Mouse (Mus musculus): ENCODE measurements at regions not wholly inside any gene's neighbourhood (a gene's known extent, or its start where the extent isn't known, plus 50 kb on each side); places are given as distances from the start of the nearest gene placed in this dataset.
A peak's percentile ranks its signal among the peaks of the same experiment; 100 is the strongest.

DNA sequence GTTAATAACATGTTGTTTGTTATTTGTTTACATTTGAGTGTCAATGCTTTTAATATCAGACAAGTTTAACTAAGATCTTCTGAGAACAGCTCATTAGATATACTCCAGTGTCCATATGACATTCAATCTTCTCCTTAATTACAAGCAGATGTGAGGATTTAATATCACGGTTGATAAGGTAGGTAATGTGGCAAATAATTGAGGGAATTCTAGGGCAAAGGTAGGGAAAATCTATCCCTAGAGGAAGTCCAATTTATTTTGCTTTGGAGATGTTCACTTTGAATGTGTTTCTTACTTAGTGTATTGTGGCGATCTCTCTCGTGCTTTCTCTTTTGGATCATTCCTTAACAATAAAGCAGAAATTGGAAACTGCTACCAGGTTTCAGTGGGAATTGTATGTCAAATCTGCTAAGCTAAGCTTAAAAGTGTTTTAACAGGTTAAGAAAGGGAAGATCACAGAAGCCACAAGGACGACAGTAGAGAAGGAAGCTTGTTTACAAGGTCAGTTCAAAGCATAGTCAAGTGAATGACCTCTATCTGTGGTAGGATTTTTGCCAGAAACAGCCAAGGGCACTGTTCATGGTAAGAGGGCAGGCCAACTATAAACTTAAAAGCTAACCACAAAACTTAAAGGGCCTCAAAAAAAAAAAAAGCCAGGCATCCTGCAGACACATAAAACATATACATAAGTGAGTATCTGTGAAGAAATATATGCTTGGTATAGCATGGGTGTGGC is 282.2 kb upstream of the Xrcc4 start:
- no peak for DNase-seq

DNA sequence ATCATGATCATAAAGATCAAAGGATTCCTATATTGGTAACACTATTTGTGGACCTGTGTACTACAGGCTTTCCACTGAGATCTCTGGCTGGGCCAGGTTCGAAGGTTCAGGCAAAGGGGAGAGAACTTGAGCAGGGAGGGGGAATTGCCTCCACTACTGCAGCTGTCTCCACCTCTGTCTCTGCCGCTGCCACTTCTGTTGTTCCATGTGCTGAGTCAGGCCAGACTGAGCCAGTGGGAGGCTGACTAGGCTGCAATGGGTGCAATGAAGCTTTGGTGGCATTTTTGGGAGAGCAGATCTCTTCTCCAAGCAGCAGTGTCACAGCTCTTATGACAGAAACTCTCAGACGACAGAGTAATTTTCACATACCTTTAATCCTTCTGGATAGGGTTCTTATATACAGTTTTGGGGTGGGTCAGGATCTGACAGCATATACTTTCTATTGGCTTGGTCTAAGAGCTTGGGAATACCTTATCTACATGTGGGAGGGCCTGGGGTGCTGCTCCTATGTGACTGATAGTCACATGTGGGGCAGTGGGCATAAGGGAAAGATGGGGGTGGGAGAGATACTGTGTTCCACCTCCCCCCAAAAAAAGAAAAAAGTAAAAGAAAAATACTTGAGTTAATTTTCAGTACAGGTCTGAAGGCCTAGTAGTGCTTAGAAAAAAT is 281.5 kb upstream of the Xrcc4 start:
- no peak for DNase-seq

DNA sequence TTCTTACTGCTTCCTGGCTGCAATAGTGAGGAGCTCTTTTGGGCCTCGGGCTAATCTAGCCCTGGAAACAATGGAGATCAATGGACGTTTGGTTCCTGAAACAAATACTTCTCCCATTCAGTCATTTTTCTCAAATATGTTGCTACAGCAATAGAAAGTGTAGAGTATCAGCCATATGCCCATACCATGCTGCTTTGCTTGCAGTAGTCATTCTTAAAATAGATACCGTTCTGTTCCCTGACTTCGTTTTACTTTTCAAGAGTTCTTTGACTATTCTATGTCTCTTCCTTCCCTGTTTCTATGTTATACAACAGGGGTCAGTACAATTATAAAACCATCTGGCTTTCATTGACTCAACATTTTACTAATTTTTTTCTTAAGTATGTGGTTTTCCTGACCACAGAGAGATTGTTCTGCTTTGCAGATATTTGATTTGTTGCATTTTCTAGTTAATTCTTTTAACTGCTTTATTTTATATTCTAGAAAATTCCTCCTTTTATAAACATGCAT is 275.2 kb upstream of the Xrcc4 start:
- DNase-seq: no peak

DNA sequence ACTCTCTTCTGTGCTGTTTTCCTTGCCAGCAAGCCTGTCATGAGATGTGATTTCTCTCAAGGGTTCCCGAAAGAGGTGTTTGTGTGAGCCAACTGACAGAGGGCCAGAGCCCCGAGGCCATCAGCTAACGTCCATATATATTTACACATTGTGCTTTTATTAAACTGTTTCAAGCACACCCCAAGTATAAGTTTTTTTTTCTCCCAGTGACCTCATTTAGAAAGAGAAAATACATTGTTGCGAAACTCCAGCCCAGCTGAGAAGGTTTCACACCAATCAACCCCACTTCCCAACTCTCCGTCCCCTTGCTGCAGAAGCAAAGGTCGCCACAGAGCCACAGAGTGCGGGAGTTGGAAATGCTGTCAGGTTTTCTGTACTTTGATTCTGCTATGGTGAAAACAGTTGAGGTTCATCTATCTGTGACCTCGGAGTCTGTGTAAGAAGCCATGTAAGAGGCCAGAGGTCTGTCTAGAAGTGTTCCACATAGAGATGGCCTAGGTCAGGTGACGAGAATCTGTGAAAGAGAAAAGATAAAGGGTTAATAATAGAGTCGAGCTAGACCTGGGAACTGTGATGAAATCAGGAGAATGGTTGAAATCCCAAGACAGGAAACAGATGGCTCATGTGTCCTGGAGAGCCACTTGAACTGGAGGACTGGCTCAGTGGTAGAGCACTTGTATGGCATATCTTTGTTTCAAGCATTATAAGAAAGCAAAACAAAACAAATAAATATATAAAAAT is 270.6 kb upstream of the Xrcc4 start:
- peak; percentile 4 to 13 for DNase-seq

DNA sequence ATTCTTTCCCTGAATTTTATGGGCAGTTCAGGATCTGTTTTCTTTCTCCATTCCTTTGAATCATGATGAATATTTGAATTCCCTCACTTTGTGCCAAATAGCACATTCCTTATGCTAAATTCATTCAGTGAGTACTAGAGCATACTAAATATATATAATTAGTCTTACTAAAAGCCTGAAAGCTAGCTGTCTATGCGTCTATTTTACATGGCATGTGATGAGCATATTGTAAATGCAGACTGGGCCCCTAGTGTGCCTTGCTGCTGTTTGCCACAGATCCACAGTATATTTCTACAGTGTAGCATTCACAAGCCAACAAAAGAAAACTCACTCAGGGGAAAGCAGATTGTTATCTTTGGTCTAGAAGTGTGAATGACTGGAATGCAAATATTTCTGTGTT is 268.7 kb upstream of the Xrcc4 start:
- DNase-seq: no peak

DNA sequence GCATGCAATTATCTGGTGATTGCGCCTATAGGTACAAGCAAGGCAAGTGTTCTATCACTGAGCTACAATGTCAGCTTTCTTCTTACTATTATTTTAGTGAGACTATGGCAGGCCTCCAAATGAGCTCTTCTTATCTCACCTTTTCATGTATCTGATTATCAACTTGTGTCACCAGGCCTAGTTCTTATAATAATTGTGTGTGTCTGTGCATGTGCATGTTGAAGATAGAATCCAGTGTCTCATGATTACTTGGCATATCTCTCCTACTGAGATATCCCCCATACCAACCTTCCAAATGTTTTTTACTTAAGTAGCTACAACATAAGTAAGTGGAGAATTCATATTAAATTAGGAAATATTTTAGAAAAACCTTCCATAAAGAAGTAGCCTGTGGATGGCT is 266.2 kb upstream of the Xrcc4 start:
- DNase-seq: no peak

DNA sequence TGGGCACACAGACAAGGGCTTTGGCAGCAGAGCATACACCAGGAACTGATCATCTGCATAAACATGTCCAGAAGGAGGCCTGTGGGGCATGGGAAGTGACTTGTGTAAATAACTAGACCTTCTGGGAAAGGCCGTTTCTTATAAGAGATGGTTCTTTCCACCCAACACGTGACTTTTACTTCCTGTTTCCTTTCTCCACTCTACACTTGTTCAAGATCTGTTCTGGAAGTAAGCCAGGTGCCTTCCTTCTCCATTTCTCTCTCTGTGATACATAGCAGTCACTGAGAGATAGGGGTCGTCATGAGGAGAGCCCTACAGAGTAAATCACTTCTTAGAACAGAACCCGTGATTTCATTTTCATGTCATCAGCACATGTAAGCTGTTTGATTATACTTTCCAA is 253.4 kb upstream of the Xrcc4 start:
- DNase-seq: no peak

DNA sequence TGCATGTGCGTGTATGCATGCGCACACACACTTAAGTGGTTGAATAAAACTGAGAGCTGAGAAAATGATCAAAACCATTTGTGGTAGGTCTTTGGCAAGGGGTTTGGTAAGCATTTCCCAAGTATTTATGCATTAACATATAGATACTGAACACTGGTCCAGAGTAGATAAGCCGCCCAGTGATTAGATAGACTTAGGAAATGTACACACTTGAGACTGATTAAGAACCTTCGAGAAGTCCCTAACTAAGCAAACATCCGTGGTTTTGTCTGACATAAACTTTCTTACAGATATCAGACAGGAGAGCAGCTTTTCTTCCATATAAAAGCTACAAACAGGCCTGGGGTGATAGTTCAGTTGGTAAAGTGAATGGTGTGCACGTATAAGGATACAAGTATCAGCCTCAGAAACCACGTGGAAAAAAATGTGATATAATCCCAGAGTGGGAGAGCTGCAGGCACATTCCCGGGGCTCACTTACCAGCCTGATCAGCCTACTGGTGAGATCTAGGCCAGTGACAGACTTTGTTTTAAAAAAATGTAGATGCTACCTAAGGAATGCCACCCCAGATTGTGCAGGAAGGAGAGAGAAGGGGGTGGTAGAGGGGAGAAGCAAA is 252.3 kb upstream of the Xrcc4 start:
- DNase-seq: no peak

DNA sequence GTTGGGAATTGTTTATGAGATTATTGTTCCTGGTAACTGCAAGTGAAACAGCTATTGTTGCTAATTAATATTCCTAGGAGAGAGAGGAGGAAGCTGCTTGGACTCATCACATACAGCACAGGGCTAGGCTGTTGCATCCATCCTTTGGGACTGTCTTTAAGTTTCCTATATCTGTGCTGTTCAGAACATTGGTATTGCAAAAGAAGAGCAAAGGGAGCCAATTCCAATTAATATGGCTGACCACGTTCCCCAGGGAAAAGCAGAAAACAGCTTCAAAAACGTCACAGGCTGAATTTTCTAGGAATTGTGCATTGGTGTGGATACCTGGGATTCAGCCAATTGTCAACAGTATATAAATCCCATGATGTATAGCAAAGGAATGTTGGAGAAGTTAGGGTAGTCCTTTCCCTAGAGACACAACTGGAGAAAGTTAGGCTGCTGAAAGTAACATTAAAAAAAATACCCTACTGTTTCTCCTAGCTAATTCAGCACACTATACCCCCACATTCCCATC is 251.3 kb upstream of the Xrcc4 start:
- no peak for DNase-seq

DNA sequence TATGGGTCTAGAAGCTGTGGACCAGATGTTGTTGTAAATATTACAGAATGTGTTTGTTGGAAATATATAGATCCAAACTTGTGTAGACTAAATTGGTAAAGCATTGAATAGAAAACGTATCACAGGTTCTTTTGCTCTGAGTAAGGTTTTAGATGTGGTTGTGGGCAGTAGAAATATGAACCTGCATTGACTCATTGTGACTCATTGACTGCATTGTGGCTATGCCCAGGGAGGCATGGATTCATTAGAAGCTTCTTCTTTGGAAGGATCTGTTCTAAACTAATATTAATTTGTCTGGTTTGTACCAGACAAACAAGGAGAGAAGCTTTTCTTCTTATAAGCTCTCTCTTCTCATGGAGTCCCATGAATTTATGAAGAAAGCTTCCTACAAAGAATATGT is 248.2 kb upstream of the Xrcc4 start:
- no peak for DNase-seq

DNA sequence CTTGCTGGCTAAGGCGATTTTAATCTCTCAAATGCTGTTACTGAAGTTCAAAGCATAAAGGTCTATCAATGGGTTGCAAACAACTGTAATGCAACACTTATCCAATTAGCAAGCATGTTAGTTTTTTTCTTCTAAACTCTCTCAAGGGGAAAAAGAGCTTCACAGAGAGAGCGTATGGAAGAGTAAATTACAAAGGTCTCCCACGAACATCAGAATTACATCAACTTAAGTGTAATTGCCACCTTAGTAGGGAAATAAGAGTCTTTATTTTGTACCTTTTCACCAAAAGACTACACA is 246.3 kb upstream of the Xrcc4 start:
- no peak for DNase-seq

DNA sequence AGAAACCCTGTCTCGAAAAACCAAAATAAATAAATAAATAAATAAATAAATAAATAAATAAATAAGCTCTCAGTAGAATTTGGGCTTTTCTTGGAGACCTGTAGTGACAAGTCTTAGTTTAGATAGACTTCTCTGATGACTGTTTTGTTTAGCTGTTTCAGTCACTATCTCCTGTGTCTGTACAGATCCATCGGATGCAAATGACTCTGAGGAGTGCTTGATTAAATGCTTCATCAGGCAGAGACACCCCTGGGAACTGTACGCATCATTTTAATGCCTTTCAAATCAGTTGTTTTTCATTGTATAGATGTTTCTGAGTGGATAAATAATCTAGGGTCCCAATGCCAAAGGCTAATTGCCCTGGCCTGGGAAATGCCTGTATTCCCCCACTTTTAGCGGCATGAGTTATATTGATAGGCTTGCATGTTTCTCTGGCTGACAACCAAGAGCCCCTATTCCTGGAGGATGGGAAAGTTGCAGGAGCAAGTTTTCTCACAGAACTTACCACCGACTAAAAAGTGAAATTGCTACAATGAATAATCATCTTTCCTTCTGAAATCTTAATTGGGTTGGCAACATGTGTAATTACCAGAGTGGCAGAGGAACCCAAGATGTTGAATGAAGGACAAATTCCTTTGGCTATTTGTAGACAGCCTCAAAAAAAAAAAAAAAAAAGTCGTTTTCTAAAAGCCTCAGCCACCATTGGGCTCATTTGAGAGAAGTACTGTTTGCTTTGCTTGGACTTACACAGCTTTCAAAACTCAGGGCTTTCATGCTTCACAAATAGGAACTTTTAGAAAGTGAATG is 245.7 kb upstream of the Xrcc4 start:
- no peak for DNase-seq

DNA sequence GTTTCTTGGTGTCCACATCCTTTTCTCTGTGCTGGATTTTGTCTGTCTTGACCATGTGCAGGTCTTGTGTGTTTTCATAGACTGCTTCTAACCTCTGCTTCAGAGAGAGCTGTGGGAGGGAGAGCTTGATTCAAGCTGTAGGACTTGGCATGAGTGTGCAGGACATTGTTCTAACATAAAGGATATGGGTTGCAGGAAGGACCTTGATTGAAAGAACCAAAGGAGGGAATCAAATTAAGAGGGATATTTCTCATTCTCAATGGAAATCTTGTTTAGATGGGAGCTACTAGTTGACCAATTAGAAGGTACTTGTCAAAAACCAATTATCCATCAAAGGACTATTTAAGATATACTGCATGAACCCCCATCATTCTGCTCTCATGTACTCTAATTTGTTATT is 244.9 kb upstream of the Xrcc4 start:
- no peak for DNase-seq

DNA sequence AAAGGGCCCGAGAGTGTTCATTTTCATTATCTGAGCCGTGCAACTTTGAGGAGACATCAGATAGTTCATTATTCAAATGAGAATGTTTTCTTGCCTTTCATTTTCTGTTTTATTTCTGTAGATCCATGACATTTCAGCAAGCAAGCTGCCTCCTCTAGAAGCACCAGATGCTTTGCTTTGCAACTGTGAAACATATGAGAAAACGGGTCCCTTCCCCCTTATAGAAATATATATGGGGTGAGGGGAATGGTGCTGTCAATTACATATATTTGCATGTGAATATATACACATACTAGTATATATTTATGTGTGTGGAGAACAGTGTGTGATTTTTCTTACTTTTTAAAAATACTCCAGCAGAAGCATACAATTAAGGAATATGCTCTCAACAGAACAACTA is 235.8 kb upstream of the Xrcc4 start:
- no peak for DNase-seq

DNA sequence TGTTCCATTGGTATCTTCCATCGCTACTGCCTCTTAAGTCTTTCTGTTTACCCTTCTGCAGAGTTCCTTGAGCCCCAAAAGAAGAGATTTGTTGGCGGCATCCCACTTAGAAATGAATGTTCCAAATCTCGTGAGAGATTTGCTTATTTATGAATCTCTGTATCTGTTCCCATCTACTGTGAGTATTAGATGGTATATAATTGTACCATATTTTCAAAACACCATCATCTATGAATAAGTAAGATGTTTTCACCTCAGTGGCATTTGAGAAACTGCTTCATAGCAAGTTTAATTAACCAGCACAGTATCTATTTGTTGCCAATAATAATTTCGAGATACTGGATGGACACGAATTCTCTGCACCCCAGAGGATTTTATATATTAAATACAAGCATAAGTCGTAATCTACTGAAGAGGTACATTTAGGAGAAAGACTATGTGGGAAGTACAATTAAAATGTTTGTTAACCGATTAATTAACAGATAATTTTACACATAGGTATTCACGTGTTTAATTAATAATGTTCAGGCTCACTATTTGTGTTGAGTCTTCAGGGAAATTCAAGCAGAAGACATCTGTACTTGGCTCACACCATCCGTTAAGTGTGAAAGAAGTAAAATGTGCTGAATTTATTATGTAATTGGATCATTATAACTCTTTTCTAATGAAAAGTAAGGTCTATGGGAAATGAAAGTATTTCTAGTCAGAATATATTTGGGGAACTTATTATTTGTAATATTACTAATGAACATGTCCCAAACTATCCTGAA is 224.0 kb upstream of the Xrcc4 start:
- no peak for DNase-seq

DNA sequence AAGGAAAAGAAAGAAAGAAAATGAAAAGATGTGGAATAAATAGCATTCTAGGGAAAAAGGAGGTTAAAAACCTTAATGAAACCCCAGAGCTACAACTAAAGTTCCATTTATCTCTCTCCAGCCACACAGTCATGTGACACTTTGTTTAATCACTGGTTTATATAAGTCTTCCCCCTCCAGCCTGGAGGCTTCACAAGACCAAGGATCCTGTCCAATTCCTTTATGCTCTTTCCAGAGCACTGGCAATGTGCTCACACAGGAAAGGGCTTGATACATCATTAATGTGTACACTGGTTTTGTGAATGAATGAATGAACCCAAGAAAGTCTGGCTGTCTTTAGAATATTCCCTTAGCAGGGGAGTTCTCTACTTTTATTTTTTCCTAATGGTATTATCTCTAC is 221.1 kb upstream of the Xrcc4 start:
- no peak for DNase-seq

DNA sequence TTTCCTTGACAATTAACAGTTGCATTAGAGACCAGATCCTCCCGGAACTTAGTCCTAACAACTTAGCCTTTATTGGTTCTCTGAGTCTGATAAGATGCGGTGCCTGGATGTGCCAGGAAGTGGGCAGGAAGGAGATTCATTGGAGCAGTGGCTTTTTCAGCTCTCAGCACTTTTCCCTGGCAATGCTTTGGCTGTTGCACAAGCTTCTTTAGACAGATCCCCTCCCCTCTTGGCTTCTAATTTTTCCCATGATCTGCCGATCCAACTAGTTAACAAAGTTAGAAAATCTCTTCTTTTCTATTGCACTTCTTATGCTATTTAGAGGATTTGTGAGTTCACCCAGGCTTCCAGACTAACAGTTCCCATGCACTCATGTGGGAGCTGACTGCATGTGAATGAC is 211.1 kb upstream of the Xrcc4 start:
- no peak for DNase-seq

DNA sequence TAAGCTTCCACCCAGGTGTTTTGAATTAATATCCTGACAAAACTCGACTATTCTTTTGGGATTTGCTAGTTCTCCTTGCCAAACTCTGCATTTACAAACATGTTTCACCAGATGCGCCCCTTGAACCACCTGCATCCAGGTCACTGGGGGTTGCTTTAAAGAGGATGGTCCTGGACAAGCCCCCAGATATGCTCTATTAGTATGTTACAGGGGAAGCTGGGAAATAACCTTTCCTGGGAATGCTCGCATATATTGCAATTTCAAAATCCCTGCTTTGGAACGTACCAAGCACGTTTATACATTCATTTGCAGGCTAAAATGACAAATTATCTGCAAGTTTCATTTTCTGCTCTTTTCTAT is 205.2 kb upstream of the Xrcc4 start:
- no peak for DNase-seq

DNA sequence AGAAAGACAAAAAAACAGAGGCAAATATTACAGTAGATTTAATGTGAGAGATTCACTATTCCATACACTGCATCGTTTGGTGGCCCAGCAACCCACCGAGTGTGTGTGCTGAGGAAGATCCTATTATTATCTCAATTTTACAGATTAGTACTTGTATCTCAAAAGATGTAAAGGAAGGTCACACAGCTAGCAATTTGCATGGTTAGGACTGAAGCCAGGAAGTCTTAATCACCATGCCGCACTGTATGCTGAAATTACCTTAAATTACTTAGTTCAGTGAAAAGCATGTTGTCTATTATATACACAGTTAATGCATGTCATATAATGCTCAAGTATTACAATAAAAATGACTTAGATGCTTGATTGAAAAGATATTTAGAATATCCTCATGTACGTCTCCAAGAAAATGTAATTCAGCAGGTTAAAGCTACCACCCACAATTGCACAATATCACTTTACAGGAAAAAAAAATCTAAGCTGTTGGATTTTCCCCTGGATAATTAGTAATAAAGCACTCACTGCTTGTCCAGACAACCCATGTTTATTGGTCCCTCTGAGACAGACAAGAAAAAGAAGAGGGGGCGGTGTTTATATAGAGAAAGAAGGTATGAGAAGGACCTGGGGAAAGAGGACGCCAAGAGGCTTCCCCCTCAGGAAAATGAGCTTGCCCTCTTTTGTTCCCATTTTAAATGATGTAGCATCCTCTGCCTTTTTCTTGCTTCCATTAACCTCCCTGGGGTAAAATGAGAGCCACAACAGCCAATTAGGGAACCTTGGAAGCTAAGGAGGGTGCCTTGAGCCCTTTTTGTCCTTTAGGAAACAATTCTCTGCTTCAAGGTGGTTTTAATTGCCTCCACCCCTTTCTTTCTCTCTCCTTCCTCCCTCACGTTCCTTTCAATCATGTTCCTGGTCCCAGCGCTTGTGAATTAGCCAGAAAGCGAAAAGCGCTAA is 204.6 kb upstream of the Xrcc4 start:
- DNase-seq: no peak

DNA sequence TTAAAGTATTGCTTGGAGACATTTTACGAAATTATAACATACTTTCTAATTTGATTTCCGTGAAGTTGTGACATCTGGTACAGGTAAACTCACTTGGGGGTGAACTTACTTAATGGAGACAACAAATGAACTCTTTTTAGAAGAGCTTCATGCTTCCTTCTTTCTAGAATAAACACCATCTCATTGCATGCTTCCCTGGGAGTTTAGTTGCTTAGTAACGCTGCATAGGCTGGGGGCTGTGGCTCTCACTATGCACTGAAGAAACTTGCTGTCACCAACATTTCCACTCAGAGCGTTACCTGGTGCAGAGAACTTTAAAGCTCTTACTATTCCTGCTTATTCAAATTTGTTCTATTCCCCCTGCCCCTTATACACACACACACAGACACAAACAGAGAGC is 203.5 kb upstream of the Xrcc4 start:
- no peak for DNase-seq

DNA sequence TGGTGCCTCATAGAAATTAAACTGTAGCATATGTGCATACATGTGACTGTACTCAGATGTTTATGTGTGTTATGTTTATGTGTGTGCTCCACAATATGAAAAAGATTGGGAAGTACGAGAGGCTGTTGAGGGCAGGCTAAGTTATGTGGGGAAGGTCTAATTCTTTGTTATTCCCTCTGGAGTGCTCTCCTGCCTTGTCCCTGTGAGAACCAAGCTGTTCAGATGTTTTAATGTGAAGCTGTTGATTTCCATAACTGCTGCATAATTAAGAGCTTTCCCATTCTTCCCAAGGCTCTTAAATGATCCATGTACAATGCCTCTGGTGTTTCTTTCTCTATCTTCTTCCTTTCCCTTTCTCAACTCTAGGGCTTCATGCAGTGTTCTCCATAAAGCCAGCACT is 202.7 kb upstream of the Xrcc4 start:
- no peak for DNase-seq

Measured in lung, adult 18-20 months (tissue).